Mouse (Mus musculus): ENCODE results near the gene Porcn. TPM values are rescaled to one million over a fixed set of nuclear protein-coding genes. Genes with fewer than 3 reads are reported as not detected.

Porcn gene
- total RNA-seq, 2 experiments from 2014 or later, result 95.4 to 105 TPM

DNA sequence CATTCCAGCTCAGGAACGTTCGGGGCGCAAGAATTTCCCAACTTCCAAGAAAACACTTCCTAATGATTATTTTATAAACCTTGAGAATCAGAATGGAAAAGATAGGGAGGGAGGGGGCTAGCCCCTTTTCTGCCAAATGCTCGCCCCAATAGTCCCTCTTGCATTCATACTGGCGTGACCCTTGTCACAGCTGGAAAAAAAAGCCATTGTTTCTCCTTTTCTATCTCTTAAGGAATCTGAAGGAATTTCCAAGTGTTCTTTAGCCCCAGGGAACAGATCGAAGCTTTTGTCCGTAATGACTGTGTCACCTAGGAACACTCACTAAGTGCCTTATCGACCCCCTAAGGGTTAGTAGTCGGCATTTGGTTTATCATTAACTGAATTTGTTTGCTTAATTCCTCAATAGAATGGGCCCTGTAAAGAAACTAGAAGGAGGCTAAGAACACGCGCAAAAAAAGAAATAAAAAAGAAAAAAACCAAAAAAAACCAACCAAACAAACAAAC lies 421 bp upstream of the Porcn start:
- DNase-seq (ENCODE audit: low spot score in 2 of 2), result no peak

DNA sequence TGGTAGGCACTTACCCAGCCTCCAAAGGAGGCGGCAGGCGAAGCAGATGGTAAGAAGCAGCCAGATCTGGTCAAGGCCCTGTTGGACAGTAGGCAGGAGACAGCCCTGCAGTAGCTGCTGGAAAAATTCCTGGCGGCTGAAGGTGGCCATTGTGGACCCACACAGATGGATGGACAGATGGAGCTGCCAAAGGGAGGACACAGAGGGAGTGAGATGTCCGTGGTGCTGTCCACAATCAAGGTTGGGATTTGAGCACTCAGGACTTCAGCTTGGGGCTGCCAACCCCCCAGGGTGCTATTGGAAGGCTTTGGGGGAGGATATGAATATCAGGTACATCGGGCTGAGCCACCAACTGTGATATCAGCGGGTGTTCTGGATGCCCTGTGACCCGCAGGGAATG lies 774 bp downstream of the Porcn start:
- DNase-seq (ENCODE audit: low spot score in 2 of 2), result no peak

DNA sequence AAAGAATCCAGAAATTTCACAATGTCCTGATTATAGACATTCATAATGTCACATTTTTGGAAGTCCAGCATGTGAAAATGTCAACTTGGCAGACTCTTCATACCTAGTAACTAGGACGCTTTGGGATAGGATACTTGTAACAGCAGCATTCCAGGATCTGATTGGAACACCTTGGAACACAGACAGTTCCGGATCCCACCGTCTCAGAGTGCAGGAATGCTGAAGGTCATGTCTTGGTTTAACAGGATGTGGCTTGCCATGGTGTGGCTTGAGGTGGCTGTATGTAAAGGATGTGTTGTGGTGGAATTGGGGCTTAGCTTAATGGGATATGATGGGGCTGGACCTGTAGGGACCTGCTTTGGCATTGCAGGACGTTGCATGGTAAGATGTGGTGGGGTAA lies 1.2 kb downstream of the Porcn start:
- no peak for DNase-seq (ENCODE audit: low spot score in 2 of 2)

DNA sequence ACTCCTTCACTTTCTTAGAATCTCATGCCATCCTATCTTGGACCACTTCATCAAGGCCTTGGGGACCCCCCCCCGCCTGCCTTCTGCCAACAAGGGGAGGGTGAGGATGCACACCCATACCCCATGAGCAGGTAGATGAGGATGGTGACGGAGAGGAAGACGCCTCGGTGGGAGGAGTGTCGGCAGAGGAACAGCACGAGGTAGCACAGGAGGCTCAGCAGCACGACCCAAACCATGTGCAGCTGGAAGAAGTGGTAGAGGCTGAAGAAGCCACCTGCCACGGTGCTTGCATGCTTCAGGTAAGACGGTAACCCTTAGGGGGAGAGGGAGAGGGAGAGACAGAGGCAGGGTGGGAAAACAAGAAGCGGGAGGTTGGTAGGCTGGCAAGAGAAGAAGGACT lies 2.2 kb downstream of the Porcn start:
- DNase-seq (ENCODE audit: low spot score in 2 of 2), result no peak

DNA sequence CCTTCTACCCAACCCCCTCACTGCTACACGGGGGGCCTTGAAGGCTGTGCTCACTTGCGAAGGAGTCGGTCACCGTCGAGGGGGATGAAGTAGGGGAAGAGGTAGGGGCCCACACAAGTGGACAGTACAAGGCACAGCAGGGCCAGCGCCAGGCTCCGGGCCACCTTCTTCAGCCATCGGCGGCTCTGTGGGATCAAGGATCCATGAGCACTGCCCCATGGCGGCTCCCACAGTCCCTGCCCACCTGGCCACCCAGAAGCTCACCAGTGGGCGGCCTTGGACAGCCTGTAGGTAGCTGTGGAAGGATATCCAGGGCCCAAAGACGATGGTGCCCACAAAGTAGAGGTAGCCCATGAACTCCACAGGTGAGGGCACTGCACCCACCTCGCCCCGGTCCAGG lies 3.2 kb downstream of the Porcn start:
- DNase-seq (ENCODE audit: low spot score in 2 of 2), result no peak

DNA sequence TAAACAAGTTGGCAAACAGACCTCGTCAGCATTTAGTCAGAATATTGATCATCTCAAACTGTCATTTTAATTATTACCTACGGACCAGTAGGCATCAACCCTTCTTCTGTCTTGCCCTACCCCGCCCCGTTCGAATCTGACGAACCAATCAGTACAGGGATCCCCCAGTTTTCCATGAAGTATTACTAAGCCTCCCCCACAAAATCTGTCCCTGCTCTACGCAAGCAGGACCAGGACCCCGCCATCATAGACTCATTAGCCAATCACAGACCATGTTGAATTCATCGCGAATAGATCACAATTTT lies 13.0 kb downstream of the Porcn start, which contains the start of gene Ebp:
Gene Ebp (minus strand): TSS at position 94 of the 305 bp plus-strand sequence.
- DNase-seq (ENCODE audit: low spot score in 2 of 2), result peak; percentile 56 to 76

DNA sequence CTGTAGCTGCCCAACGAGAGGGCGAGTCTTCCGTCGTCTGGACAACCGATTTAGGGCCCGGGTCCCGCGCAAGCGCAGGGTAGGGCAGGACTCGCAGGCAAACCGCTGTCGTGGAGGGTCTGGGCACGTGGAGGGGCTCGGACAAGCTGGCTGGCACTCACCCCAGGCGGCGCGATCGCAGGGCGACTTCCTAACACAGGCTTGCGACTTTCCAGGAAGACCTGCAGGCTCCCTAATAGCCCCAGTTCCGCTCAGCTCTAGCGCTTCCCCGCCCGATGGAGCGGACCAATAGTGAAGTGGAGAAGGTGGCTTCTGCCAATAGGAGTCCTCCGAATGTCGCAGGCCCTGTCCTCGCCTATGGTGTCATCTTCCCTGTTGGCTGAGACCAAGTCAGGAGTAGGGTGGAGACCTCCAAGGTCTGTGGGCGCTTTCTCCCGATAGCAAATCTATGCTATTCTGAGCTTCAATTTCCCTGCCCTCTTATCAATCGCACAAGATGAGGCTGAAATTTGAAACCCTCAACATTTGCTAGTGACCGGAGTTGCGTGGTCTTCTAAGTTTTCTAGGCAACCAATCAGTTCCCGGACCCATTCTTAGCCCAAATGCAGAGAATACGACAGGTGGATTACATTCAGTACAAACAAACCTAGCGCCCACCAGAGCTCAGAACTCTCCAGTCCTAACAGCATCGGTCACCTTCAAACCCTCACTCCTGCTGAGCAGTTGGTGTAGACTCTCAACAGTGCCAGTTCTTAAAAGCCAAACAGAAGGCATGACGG lies 13.5 kb downstream of the Porcn start:
- DNase-seq (ENCODE audit: low spot score in 2 of 2), result peak; percentile 75 to 82

DNA sequence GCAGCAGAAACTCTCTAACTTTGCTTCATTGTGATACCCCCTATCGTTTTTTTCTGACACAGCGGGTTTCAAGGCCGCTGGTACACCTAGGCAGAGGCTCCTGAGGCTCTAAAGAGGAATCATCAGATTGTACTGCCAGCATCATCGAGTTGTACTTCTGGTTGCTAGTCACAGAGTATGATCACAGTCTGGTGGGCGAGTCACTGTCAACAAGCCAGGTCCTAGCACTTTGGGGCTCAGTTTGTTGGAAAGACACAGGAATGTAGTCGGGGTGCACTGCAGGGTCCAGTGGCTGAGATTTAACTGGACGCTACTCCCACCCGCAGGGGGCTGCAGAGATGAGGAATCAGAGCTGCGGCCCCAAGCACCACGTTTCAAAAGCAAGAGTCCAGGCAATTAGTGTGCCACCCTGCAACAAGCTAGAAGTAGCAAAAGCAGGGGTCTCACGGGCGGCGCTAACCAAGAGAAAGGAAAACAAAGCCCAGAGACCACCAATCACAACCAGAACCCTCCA lies 14.1 kb downstream of the Porcn start:
- peak in 1 of 2 experiments; percentile 34 for DNase-seq (ENCODE audit: low spot score in 2 of 2)

DNA sequence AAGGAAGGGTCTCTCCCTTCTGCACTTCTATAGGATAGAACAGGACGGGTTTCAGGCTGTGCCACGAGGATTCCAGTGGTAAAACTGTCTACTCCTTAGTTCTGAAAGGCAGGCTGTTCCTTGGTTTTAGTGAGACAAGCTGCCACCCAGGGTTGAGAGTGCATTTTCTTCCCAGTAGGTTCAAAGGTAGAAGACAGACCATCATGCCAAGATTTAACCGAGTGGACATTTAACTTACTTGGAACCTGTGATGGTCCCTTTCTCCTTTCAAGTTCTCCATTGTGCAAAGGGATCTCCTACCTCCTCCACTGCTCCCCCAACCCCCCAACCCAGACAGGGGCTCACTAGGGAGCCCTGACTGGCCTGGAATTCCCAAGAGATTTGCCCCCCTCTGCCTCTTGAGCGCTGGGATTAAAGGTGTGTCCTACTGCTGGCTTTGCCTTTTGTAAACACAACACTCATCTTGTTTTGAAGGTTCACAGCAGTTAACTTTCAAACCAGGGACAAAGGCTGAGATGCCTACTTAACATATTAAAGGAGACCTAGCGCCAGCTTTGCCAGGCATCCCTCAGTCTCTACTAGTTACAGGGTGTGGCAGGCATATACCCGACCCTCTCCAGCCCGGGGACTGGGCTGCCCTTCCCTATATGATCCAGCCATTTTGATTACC lies 23.3 kb downstream of the Porcn start:
- DNase-seq (ENCODE audit: low spot score in 2 of 2), result no peak

DNA sequence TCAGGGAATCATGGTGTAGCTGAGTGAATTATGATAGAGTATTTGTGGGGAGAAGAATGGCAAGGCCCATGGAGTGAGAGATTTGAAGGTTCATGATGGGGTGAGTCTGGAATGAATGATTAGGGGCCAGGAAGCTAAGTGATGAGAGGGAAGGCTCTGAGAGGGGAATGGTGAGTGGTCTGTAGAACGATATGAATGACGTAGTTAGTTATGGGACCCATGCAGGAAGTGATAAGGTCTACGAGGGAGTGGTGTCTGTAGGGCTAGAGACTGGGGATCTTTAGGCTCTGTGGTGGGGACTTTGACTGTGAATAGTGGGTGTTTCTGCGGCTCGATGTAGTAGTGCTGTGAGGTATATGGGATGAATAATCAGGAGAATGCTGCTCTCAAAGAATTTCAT lies 26.7 kb downstream of the Porcn start:
- DNase-seq (ENCODE audit: low spot score in 2 of 2), result no peak

DNA sequence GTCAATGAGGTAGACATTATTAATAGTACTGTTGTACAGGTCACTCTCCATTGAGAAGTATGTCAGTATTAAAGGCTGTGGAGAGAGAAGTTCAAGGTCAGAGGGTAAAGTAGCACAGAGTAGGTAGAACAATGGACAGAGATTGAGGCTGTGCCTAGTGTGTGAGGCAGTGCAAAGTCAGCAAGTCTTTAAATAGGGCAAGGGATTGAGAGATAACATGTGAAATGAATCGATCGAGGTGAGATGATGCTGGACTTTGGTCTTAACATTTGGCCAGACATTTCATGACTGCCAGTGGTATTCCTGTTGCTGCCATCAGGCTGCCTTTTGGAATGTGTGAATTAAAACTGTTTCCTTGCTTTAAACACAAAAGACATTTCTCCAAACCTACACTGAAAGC lies 27.5 kb downstream of the Porcn start:
- DNase-seq (ENCODE audit: low spot score in 2 of 2), result no peak

DNA sequence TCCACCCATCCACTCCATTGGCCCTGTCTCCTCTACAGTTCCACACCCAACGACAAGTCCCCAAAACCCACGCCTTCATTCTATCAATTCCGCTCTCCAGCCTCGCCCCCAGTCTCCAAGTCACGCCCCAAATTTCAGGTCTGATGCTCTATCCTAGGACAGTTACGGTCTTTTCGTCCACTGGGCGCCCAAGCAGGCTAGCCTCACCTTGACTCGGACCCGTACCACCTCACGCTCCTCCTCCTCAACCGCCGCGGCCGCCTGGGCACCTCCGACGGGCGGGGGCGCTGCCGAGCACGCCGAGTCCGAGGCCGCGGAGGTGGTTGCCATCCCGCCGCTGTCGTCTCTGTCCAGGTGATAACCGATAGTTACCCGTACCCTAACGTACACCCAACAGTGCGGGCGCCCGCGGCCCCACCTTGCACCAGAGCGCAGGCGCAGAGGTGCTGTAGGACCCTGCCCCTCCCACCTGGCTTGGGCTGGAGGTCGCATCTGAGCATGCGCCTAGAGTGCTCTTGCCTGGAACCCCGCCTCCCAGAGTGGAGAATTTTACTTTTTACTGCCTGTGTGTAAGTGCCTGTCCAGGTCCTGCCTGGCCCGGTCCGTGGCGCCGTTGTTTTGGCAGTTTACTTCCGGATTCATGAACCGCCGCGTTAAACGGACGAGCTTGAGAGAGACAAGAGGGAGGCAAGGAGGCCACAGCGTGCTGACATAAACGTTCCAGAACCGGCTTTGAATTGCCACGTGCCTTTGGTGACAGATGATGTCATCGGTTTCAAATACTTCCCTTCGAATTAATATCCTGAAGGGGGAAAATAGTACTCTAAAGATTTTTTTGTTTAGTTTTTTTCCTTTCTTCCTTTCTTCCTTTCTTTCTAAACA lies 30.6 kb downstream of the Porcn start, which contains the start of gene Tbc1d25:
Gene Tbc1d25 (minus strand): TSS at position 678 of the 882 bp plus-strand sequence.
- DNase-seq (ENCODE audit: low spot score in 2 of 2), result peak; percentile 73 to 87

DNA sequence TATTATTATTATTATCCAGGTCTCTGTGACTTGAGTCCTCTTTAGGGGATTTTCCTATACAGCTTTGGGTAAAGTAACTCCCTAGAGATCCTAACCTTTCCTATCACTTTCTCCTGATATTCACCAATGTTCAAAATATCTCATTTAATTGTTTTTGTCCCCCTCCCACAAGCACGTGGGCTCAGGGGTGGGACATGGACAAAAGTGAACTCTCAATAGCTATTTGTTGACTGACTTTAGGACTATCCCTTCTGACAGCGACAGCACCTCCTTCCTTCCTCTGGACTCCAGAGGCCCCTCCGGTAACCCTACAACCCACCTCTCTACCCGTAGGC lies 31.2 kb downstream of the Porcn start:
- no peak for DNase-seq (ENCODE audit: low spot score in 2 of 2)

DNA sequence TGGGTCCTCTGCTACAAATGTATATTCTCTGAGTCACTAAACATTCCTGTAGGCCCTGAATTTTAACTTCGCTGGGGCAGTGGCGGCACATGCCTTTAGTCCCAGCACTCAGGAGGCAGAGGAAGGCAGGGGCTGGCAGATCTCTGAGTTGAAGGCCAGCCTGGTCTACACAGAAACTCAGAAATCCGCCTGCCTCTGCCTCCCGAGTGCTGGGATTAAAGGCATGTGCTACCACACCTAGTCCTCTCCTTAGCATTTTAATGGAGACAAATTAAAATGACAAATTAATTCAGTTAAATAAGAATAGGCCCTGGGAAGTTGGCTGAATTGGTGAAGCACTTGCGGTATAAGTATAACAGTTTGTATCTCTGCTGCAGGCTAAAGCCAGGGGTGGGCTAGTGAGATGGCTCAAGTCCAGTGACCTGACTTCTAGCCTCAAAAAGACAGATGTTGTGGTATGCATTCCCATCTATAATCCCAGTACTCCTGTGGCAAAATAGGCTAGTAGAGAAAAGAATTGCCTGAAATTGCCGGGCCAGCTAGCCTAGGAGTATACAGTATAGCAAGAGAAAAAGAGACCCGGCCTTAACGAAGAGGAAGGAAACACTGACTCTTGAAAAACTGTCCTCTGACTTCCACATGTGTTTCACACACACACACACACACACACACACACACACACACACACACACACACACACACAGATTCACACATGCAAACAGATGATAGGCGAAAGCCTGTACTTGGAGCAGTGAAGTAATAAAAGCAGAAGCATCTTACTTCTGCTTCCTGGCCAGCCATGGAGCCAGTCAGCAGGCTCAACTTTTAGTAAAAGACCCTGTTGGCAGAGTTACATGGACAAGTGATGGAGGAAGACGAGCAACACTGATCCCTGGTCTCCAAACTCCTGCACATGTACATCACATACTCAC lies 38.3 kb downstream of the Porcn start:
- no peak for DNase-seq (ENCODE audit: low spot score in 2 of 2)

DNA sequence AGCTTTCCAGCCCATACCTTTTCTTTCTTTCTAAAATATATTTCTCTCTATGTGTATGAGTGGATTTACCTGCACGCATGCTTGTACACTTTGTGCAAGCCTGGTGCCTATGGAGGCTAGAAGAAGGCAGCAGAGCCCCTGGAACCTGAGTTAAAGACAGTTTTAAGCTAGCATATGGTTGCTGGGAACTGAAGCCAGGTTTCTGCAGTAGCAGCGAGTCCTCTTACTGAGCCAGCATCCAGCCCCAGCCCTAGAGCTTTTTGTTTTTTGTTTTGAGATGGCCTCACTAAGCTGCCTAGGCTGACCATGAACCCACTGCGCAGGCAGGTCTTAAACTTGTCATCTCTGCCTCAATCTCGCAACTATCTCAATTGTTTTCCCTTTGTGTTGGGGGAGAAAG lies 41.9 kb downstream of the Porcn start:
- DNase-seq (ENCODE audit: low spot score in 2 of 2), result peak in 1 of 2 experiments; percentile 19

DNA sequence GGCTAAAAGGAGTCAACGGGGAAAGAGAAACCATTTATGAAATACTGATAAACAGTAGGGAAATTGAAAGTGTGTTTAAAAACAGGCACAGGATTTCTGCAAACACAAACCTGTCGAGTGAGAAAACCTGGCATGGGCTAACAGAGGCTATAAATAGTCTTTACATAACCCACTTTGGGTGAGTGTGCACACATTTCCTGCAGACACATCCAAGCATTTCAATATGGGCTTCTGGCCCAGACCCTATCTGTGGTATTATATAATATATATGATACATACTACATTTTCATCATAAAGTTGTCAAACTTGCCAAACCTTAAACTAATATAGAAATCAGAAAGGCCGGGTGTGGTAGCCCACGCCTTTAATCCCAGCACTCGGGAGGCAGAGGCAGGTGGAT lies 43.2 kb downstream of the Porcn start:
- DNase-seq (ENCODE audit: low spot score in 2 of 2), result peak in 1 of 2 experiments; percentile 17

DNA sequence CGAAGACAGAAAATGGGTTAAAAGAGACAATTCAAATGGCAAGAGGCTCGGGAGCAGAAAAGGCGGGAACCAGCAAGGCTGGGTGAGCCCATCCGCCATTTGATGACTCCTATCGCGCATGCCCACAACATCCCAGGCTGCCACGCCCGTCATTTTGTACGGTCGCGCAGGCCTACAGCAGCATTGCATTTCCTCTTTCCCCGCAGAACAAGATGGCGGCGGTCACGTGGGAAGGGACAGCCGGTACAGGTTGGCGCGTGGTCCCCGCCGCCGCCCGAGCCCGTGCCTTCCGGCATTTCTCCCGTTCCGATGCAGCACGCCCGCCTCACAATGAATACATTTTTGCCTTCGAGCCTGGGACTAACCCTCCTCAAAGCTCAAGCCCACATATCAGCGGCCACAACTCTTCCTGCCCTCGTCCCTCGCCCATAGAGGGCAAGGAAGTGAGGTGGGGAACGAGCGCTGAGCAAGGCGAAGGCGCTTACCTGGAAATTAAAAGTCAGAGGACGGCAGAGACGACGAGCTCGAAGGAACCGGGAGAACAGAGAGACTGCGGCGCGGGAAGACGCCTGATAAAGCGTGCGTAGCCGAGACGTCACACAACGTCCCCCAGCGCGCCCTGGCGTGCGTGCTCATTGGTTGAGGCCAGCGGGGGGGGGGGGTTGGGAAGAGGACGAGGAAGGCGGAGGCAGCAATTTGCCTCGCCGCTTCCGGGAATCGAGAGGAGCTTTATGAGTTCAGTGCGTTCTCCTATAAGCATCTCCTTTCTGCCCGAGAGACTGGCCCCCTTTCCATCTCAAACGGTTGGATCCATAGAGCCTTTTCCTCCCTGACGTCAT lies 61.0 kb downstream of the Porcn start, which contains the start of gene Rbm3:
Gene Rbm3 (minus strand): TSS at position 728 of the 839 bp plus-strand sequence.
- peak; percentile 82 to 89 for DNase-seq (ENCODE audit: low spot score in 2 of 2)

All from layer of hippocampus, adult 18-20 months (tissue).